Mouse (Mus musculus) neural tube, embryonic 15.5 days (tissue): ENCODE measurements around the gene Pitpna. TPM values are rescaled to one million over a fixed set of nuclear protein-coding genes. Genes with fewer than 3 reads are reported as not detected.
A peak's percentile ranks its signal among the peaks of the same experiment; 100 is the strongest.

Source experiments
- ATAC-seq: fragments of 200-750 bp; cut with Nextera tagmentation; 2 replicates; pipeline ENCODE4 v1.8.0; 2017; ENCODE audit warnings: mild to moderate bottlenecking, moderate TSS enrichment, moderate library complexity; ENCODE audit not compliant: low FRiP score
- H3K27ac ChIP-seq: fragments of 300-500 bp; sonication (generic); replicated peaks from 2 replicates; pipeline ENCODE4 v1.5.1; 2015; ENCODE audit warnings: mild to moderate bottlenecking, inconsistent platforms
- H3K27me3 ChIP-seq: fragments of 300-500 bp; sonication (generic); replicated peaks from 2 replicates; pipeline ENCODE4 v1.6.1; 2015; ENCODE audit warnings: inconsistent platforms
- H3K36me3 ChIP-seq: fragments of 300-500 bp; sonication (generic); 2 replicates; pipeline ENCODE4 v1.6.1; 2015; ENCODE audit warnings: inconsistent platforms
- H3K4me1 ChIP-seq: fragments of 300-500 bp; sonication (generic); 2 replicates; pipeline ENCODE4 v1.6.1; 2015; ENCODE audit warnings: inconsistent platforms
- H3K4me2 ChIP-seq: fragments of 300-500 bp; sonication (generic); 2 replicates; pipeline ENCODE4 v1.6.1; 2015; ENCODE audit warnings: inconsistent platforms, mild to moderate bottlenecking, moderate library complexity
- H3K4me3 ChIP-seq: fragments of 300-500 bp; sonication (generic); replicated peaks from 2 replicates; pipeline ENCODE4 v1.5.1; 2015; ENCODE audit warnings: mild to moderate bottlenecking, inconsistent platforms
- H3K9ac ChIP-seq: fragments of 300-500 bp; sonication (generic); replicated peaks from 2 replicates; pipeline ENCODE4 v1.6.1; 2015; ENCODE audit warnings: mild to moderate bottlenecking, inconsistent platforms
- H3K9me3 ChIP-seq: fragments of 300-500 bp; sonication (generic); replicated peaks from 2 replicates; pipeline ENCODE4 v1.6.1; 2016; ENCODE audit warnings: inconsistent platforms
- WGBS: fragments of 180-500 bp; shearing (Covaris S2); methylation state at CpG from one replicate; pipeline ENCODE4 v1.1.7; 2015; ENCODE audit warnings: mixed read lengths; 5-methylcytosine and 5-hydroxymethylcytosine counted together
- polyA plus RNA-seq: library from polyadenylated mRNA; unstranded; fragments of >200 nt; fragmentation: Nextera tagmentation; extraction: Ambion mirVana; gene quantifications from 2 replicates; pipeline ENCODE4 v1.2.1, GENCODE M21; 2015

The Pitpna gene
- polyA plus RNA-seq, 1 experiment from 2014 or later: 117 TPM

- 53% methylated on average over 6 of the region's 6 CpGs for WGBS
- Histone ChIP-seq H3K9me3 (no peaks in the 10 kb centered on the region), H3K4me2 (no peak overlapping the region), H3K27me3 (0 out of 2 replicates have a peak, but pooled peaks cover 8% of the 10 kb centered on the region), H3K36me3 (no peaks in the 10 kb centered on the region), H3K9ac (no peak overlapping the region), H3K4me1 (peaks cover 30% of the 10 kb centered on the region), H3K4me3 (no peak overlapping the region), H3K27ac (0 out of 2 replicates have a peak overlapping the region, but pooled peaks have one; percentile 28)
- ATAC-seq: peak; percentile 46; the same call in 1 of the 2 replicates
Measured at GRCm38 (mm10) chr11:75647681-75648211, 59.8 kb downstream of the Pitpna start.

DNA sequence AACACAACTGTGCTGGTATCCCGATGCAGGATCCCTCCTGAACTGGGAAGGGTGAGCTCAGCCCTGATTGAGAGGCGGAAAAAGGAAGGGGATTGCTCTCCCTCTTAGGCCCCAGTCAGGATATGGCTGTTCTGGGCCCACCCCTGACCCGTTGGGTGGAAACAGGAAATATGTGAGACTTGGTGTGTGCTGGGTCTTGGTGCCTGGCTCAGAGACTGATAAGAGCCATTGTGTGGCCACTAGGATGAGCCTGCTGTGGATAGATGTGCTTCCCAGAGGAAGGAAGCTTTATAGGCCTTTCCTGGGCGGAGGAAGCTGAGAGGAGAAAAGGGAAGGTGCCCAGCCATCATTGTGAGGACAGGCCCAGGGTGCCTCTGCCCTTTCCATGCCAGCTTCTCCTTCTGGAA lies 61.3 kb downstream of the Pitpna start:
- H3K4me3 ChIP-seq: no peak overlapping the region
- no peak overlapping the region for H3K9ac ChIP-seq
- no peak for ATAC-seq
- H3K27ac ChIP-seq: 0 out of 2 replicates have a peak overlapping the region, but pooled peaks have one; percentile 6
- H3K27me3 ChIP-seq: peaks cover 20% of the 10 kb centered on the region
- H3K36me3 ChIP-seq: no peaks in the 10 kb centered on the region
- H3K9me3 ChIP-seq: no peaks in the 10 kb centered on the region
- H3K4me1 ChIP-seq: peaks cover 43% of the 10 kb centered on the region
- WGBS: 73% methylated on average over 4 of the region's 4 CpGs
- H3K4me2 ChIP-seq: no peak overlapping the region

DNA sequence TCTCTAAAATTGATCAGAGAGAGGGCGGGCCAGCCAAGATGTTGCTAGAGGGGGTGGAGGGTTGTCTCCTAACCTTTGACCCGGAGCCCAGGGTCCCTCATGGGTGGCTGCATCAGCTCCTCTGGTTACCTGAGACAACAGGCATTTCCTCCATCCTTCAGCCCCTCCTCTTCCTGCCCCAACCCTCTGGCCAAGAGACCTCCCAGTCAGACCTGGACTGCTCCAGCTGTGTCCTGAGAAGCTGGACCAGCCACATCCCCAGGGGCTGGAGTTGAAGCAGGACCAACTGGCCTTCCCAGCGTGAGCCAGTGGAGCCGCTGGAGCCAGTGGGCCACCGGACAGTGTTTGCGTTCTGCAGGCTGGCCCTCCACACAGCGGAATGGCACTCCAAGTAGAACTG lies 62.4 kb downstream of the Pitpna start, which contains the start of gene Myo1c:
Myo1c (plus strand) TSS at position 194 of the 400 bp plus-strand sequence.
- Histone ChIP-seq H3K4me2 (peak within 1 kb of the TSS; percentile 94), H3K4me3 (peak within 1 kb of the TSS; percentile 60), H3K36me3 (no peaks in the 10 kb centered on the region), H3K27ac (peak within 1 kb of the TSS; percentile 77; the same call in 1 of the 2 replicates), H3K27me3 (peaks cover 32% of the 10 kb centered on the region), H3K9me3 (no peaks in the 10 kb centered on the region), H3K9ac (peak within 1 kb of the TSS; percentile 74), H3K4me1 (peaks cover 50% of the 10 kb centered on the region)
- ATAC-seq: no peak
- whole genome bisulfite sequencing: 83% methylated on average over 7 of the region's 7 CpGs

DNA sequence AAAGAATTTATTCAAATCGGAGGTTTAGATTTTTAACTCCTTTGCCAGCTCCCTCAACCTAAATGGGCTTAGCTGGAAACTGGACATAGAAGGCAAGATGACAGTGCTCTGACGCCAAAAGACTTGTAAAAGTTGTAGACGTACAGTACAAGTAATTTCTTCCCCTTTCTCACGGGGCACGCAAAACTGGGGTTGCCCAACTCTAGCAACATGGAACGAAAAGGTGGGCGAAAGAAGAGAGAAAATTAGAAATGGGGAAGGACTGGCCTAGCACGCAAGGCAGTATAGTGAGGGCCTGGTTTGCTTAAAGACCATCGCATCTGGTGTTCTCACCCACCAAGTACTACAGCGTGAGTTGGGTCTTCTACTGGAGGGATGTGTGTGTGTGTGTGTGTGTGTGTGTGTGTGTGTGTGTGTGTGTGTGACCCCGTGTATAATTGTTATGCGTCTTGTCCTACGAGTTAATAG lies 63.1 kb downstream of the Pitpna start:
- H3K36me3 ChIP-seq: no peaks in the 10 kb centered on the region
- no peaks in the 10 kb centered on the region for H3K9me3 ChIP-seq
- peaks cover 34% of the 10 kb centered on the region for H3K27me3 ChIP-seq
- H3K4me1 ChIP-seq: peaks cover 56% of the 10 kb centered on the region
- H3K9ac ChIP-seq: peak overlapping the region; percentile 74
- H3K4me2 ChIP-seq: peak overlapping the region; percentile 94
- no peak overlapping the region for H3K27ac ChIP-seq
- WGBS: 47% methylated on average over 13 of the region's 13 CpGs
- peak overlapping the region; percentile 60 for H3K4me3 ChIP-seq
- ATAC-seq: no peak

GRCm38 (mm10) chr11:75651426-75652221 lies 63.7 kb downstream of the Pitpna start:
- peak overlapping the region; percentile 77 for H3K27ac ChIP-seq
- peaks cover 63% of the 10 kb centered on the region for H3K4me1 ChIP-seq

DNA sequence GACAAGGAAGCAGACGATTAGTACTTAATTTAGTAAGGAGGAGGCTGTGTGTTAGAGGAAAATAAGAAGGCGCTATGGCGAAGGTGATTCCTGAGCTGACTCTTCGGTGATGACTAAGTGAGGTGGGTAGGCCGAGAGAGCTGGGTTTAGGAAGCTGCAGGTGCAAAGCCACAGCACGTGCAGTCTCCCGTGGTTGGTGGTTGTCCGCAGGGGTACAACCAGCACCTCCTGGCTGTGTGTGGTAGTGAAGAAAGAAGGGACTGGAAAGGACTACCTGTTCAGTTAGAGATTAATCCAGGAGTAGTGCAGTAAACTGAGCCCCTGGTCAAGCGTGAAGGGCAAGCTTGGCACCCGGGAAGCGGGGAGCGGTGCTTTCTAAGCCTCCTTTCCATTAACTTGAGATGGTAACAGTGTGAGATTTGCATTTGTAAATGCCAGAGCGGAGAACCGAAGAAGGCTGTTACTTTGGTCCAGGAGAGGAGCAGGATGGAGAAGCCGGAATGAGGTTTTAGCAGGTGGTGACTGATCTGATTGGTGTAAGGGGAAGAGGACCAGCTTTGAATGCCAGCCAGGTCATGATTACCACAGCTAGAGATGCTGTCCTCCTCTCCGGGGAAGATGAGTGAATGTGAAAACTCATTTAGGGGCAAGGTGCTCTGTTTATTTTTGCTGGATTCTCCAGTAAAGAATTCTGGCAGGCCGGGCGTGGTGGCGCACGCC lies 64.5 kb downstream of the Pitpna start:
- Histone ChIP-seq H3K9me3 (no peaks in the 10 kb centered on the region), H3K9ac (peak overlapping the region; percentile 74), H3K4me1 (peaks cover 64% of the 10 kb centered on the region), H3K4me3 (peak overlapping the region; percentile 60), H3K27me3 (peaks cover 34% of the 10 kb centered on the region), H3K4me2 (peak overlapping the region; percentile 94), H3K36me3 (no peaks in the 10 kb centered on the region), H3K27ac (peak overlapping the region; percentile 77)
- ATAC-seq: no peak
- 20% methylated on average over 20 of the region's 20 CpGs for WGBS

More at GRCm38 (mm10) chr11:75651426-75652221, 63.7 kb downstream of the Pitpna start:
- Histone ChIP-seq H3K4me3 (peak overlapping the region; percentile 60), H3K4me2 (peak overlapping the region; percentile 94), H3K36me3 (no peaks in the 10 kb centered on the region), H3K9ac (peak overlapping the region; percentile 74), H3K9me3 (no peaks in the 10 kb centered on the region), H3K27me3 (peaks cover 34% of the 10 kb centered on the region)
- peak; percentile 56 for ATAC-seq
- WGBS: 1% methylated on average over 50 of the region's 54 CpGs

DNA sequence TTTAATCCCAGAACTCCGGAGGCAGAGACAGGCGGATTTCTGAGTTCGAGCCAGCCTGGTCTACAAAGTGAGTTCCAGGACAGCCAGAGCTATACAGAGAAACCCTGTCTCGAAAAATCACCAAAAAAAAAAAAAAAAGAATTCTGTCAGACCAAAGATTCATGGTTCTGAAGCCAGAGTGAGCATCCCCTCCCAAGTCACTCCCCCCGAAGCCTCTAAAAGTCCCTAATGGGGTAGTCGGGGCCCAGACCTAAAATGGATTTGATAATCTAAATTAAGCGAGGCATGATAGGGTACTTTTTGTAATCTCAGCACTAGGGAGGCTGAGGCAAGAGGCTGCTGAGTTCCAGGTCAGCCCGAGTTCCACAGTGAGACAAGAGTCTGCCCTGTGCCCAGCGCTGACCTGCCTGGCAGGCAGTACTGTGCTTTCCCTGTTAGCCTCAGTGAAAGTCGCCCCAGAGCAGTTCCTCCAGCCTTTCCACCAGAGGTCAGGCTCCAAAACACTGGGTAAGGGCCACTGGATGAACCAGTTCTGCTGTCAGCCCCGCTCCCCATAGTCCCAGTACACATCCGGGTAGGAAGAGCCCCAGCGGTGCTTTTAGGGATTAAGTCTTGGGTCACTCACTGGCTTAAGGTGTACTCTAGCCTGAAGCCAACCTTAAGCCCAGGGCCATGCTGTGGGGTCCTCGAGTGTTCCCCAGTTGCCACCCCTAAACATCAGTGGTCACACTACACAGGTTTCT lies 65.2 kb downstream of the Pitpna start:
- Histone ChIP-seq H3K4me1 (peaks cover 64% of the 10 kb centered on the region), H3K27ac (peak overlapping the region; percentile 38; the same call in 1 of the 2 replicates), H3K27me3 (peaks cover 34% of the 10 kb centered on the region), H3K9me3 (no peaks in the 10 kb centered on the region), H3K4me3 (peak overlapping the region; percentile 43), H3K36me3 (no peaks in the 10 kb centered on the region), H3K9ac (no peak overlapping the region), H3K4me2 (peak overlapping the region; percentile 99)
- 35% methylated on average over 14 of the region's 14 CpGs for WGBS
- ATAC-seq: no peak

- Histone ChIP-seq H3K27ac (peak overlapping the region; percentile 38; the same call in 1 of the 2 replicates), H3K4me1 (peaks cover 63% of the 10 kb centered on the region), H3K4me3 (peak overlapping the region; percentile 43), H3K27me3 (peaks cover 34% of the 10 kb centered on the region), H3K9ac (peak overlapping the region; percentile 34), H3K36me3 (no peaks in the 10 kb centered on the region), H3K9me3 (no peaks in the 10 kb centered on the region), H3K4me2 (peak overlapping the region; percentile 99)
- WGBS: 1% methylated on average over 41 of the region's 45 CpGs
- ATAC-seq: peak; percentile 21; the same call in 1 of the 2 replicates
Measured at GRCm38 (mm10) chr11:75653781-75654470, 66.0 kb downstream of the Pitpna start.

DNA sequence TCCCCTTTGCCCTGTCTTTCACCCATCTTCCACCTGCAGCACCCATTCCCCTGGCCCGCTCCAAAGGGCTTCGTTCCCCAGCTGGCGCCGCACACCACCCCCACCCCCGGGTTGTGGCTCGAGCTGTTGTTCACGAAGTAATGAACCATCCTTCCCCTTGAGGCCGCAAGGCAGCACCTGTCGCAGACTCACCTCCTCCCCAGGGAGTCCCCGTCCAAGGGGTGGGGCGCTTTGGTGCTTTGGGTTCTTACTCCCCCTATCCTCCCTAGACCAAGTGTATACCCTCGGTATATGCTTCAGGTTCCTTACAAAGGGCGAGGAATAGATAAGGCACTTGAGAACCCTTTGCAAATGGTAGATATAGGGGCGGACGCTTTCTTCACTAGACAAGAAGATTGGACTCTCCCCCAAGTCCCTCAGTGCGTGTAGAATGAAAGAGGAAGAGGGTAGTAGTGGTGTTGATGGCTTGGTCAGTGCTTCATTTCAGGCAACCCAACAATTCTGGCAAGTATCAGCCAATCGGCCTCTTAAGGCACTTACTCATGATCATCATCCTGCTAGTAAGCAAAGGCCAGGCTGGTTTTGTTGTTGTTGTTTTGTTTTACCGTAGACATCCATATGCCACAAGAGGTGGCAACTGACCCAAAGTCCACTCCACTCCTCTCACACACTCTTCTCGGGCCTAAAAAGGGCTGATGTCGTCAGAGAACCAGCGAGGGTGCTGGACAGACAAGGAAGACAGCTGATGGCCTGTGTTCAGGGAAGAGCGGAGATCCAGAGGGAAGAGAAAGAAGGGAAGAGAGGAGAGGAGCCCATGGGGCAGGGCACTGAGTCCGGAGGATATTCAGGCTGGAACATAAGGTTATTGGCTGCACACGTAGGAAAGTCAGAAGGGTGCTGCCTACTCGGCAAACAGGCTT lies 66.8 kb downstream of the Pitpna start:
- ATAC-seq: no peak
- H3K27me3 ChIP-seq: peaks cover 34% of the 10 kb centered on the region
- WGBS: 42% methylated on average over 25 of the region's 25 CpGs
- H3K4me1 ChIP-seq: peaks cover 60% of the 10 kb centered on the region
- no peak overlapping the region for H3K27ac ChIP-seq
- peak overlapping the region; percentile 34 for H3K9ac ChIP-seq
- peak overlapping the region; percentile 67 for H3K4me3 ChIP-seq
- H3K9me3 ChIP-seq: no peaks in the 10 kb centered on the region
- peak overlapping the region; percentile 99 for H3K4me2 ChIP-seq
- no peaks in the 10 kb centered on the region for H3K36me3 ChIP-seq
